Mouse (Mus musculus) hindbrain, embryonic 10.5 days (tissue): ENCODE results near the gene Il22ra1. TPM values are rescaled to one million over a fixed set of nuclear protein-coding genes. Genes with fewer than 3 reads are reported as not detected.

ENCODE experiments used
- DNase-seq: peaks from one replicate; pipeline ENCODE4 v3.0.0-alpha.2; 2017; ENCODE audit warnings: low spot score
- H3K27ac ChIP-seq: fragments of 300-500 bp; sonication (generic); 2 replicates; pipeline ENCODE4 v1.5.1; 2016; ENCODE audit warnings: mild to moderate bottlenecking, moderate library complexity
- H3K27me3 ChIP-seq: fragments of 300-500 bp; sonication (generic); 2 replicates; pipeline ENCODE4 v1.6.1; 2016; ENCODE audit warnings: mild to moderate bottlenecking; ENCODE audit not compliant: poor library complexity, insufficient read depth, severe bottlenecking
- H3K36me3 ChIP-seq: fragments of 300-500 bp; sonication (generic); 2 replicates; pipeline ENCODE4 v1.6.1; 2016; ENCODE audit warnings: mild to moderate bottlenecking, moderate library complexity
- H3K4me1 ChIP-seq: fragments of 300-500 bp; sonication (generic); replicated peaks from 2 replicates; pipeline ENCODE4 v1.6.1; 2016; ENCODE audit warnings: mild to moderate bottlenecking
- H3K4me3 ChIP-seq: fragments of 300-500 bp; sonication (generic); 2 replicates; pipeline ENCODE4 v1.5.1; 2016; ENCODE audit warnings: mild to moderate bottlenecking, moderate library complexity
- H3K9me3 ChIP-seq: fragments of 300-500 bp; sonication (generic); 2 replicates; pipeline ENCODE4 v1.6.1; 2016; ENCODE audit warnings: mild to moderate bottlenecking, moderate library complexity
- WGBS: fragments of 180-500 bp; shearing (Covaris S2); methylation state at CpG from one replicate; pipeline ENCODE4 v1.1.7; 2016; 5-methylcytosine and 5-hydroxymethylcytosine counted together
- polyA plus RNA-seq: library from polyadenylated mRNA; unstranded; fragments of >200 nt; fragmentation: Nextera tagmentation; extraction: Ambion mirVana; gene quantifications from 2 replicates; pipeline ENCODE4 v1.2.1, GENCODE M21; 2016

Gene Il22ra1
- not detected in 2 replicates for polyA plus RNA-seq

GRCm38 (mm10) chr4:135727817-135728216 is at the start of gene Il22ra1:
TSS of gene Il22ra1 (plus strand) at chr4:135728172.
- Histone ChIP-seq H3K9me3 (peaks cover 4% of the 10 kb centered on the region; the same call in 1 of the 2 replicates), H3K27ac (no peak within 1 kb of the TSS), H3K4me1 (peaks cover 13% of the 10 kb centered on the region; the same call in 1 of the 2 replicates), H3K4me3 (no peak within 1 kb of the TSS), H3K36me3 (no peaks in the 10 kb centered on the region), H3K27me3 (0 out of 2 replicates have a peak, but pooled peaks cover 8% of the 10 kb centered on the region)
- WGBS, result 58% methylated on average over 14 of the region's 14 CpGs
- DNase-seq, result no peak

GRCm38 (mm10) chr4:135679316-135679715 is 48.7 kb upstream of the Il22ra1 start:
- Histone ChIP-seq H3K4me1 (peaks cover 21% of the 10 kb centered on the region), H3K36me3 (no peaks in the 10 kb centered on the region), H3K27ac (no peak overlapping the region), H3K27me3 (peaks cover 12% of the 10 kb centered on the region), H3K9me3 (no peaks in the 10 kb centered on the region), H3K4me3 (no peak overlapping the region)
- 82% methylated on average over 4 of the region's 4 CpGs for WGBS
- no peak for DNase-seq

GRCm38 (mm10) chr4:135681789-135682188 is 46.2 kb upstream of the Il22ra1 start:
- 79% methylated on average over 5 of the region's 5 CpGs for WGBS
- no peaks in the 10 kb centered on the region for H3K9me3 ChIP-seq
- H3K27me3 ChIP-seq, result peaks cover 37% of the 10 kb centered on the region
- no peak for DNase-seq
- no peak overlapping the region for H3K27ac ChIP-seq
- no peak overlapping the region for H3K4me3 ChIP-seq
- no peaks in the 10 kb centered on the region for H3K36me3 ChIP-seq
- H3K4me1 ChIP-seq, result peaks cover 23% of the 10 kb centered on the region

GRCm38 (mm10) chr4:135683553-135683952 is 44.4 kb upstream of the Il22ra1 start:
- Histone ChIP-seq H3K36me3 (no peaks in the 10 kb centered on the region), H3K27ac (no peak overlapping the region), H3K4me3 (no peak overlapping the region), H3K27me3 (peaks cover 55% of the 10 kb centered on the region), H3K9me3 (no peaks in the 10 kb centered on the region), H3K4me1 (peaks cover 27% of the 10 kb centered on the region)
- DNase-seq, result peak; percentile 40
- 20% methylated on average over 4 of the region's 4 CpGs for WGBS

- DNase-seq, result no peak
- Histone ChIP-seq H3K27ac (no peak overlapping the region), H3K27me3 (peaks cover 64% of the 10 kb centered on the region), H3K9me3 (no peaks in the 10 kb centered on the region), H3K4me3 (no peak overlapping the region), H3K4me1 (peaks cover 27% of the 10 kb centered on the region), H3K36me3 (no peaks in the 10 kb centered on the region)
- 36% methylated on average over 3 of the region's 3 CpGs for WGBS
These were observed 43.2 kb upstream of the Il22ra1 start for GRCm38 (mm10) chr4:135684731-135685130.

- WGBS, result under 1% methylated on average over 41 of the region's 41 CpGs
- H3K4me3 ChIP-seq, result peak within 1 kb of the TSS; percentile 67
- peaks cover 22% of the 10 kb centered on the region for H3K4me1 ChIP-seq
- DNase-seq, result peak; percentile 58
- H3K36me3 ChIP-seq, result no peaks in the 10 kb centered on the region
- peak within 1 kb of the TSS; percentile 76 for H3K27ac ChIP-seq
- H3K27me3 ChIP-seq, result peaks cover 64% of the 10 kb centered on the region
- H3K9me3 ChIP-seq, result no peaks in the 10 kb centered on the region
These were observed 41.9 kb upstream of the Il22ra1 start, which contains the start of gene Ifnlr1 for GRCm38 (mm10) chr4:135685906-135686567. TSS of gene Ifnlr1 (plus strand) at chr4:135686287.

- Histone ChIP-seq H3K27ac (peak overlapping the region; percentile 76), H3K4me1 (peaks cover 22% of the 10 kb centered on the region), H3K27me3 (peaks cover 64% of the 10 kb centered on the region), H3K9me3 (no peaks in the 10 kb centered on the region), H3K4me3 (peak overlapping the region; percentile 67), H3K36me3 (no peaks in the 10 kb centered on the region)
- 1% methylated on average over 21 of the region's 21 CpGs for WGBS
- peak; percentile 38 for DNase-seq
These were observed 41.4 kb upstream of the Il22ra1 start for GRCm38 (mm10) chr4:135686568-135686953.

GRCm38 (mm10) chr4:135689797-135690196 is 38.2 kb upstream of the Il22ra1 start:
- H3K27ac ChIP-seq, result no peak overlapping the region
- H3K4me1 ChIP-seq, result peaks cover 18% of the 10 kb centered on the region
- no peak overlapping the region for H3K4me3 ChIP-seq
- 93% methylated on average over 7 of the region's 7 CpGs for WGBS
- H3K27me3 ChIP-seq, result peaks cover 47% of the 10 kb centered on the region
- no peak for DNase-seq
- H3K36me3 ChIP-seq, result no peaks in the 10 kb centered on the region
- H3K9me3 ChIP-seq, result no peaks in the 10 kb centered on the region

- no peak overlapping the region for H3K4me3 ChIP-seq
- peaks cover 43% of the 10 kb centered on the region for H3K27me3 ChIP-seq
- DNase-seq, result no peak
- no peaks in the 10 kb centered on the region for H3K9me3 ChIP-seq
- no peaks in the 10 kb centered on the region for H3K36me3 ChIP-seq
- no peak overlapping the region for H3K27ac ChIP-seq
- peaks cover 18% of the 10 kb centered on the region for H3K4me1 ChIP-seq
- 86% methylated on average over 11 of the region's 11 CpGs for WGBS
These were observed 37.7 kb upstream of the Il22ra1 start for GRCm38 (mm10) chr4:135690241-135690640.

- peaks cover 16% of the 10 kb centered on the region for H3K27me3 ChIP-seq
- no peak for DNase-seq
- H3K4me1 ChIP-seq, result no peaks in the 10 kb centered on the region
- no peaks in the 10 kb centered on the region for H3K36me3 ChIP-seq
- 82% methylated on average over 4 of the region's 4 CpGs for WGBS
- H3K4me3 ChIP-seq, result no peak overlapping the region
- H3K9me3 ChIP-seq, result peaks cover 5% of the 10 kb centered on the region
- H3K27ac ChIP-seq, result no peak overlapping the region
These were observed 35.1 kb upstream of the Il22ra1 start for GRCm38 (mm10) chr4:135692916-135693315.

GRCm38 (mm10) chr4:135698498-135698897 is 29.5 kb upstream of the Il22ra1 start:
- no peak overlapping the region; the same call in 1 of the 2 replicates for H3K4me3 ChIP-seq
- peaks cover 13% of the 10 kb centered on the region for H3K4me1 ChIP-seq
- H3K36me3 ChIP-seq, result no peaks in the 10 kb centered on the region
- no peaks in the 10 kb centered on the region for H3K27me3 ChIP-seq
- no peak overlapping the region for H3K27ac ChIP-seq
- H3K9me3 ChIP-seq, result peaks cover 6% of the 10 kb centered on the region
- WGBS, result 86% methylated on average over 7 of the region's 7 CpGs
- DNase-seq, result no peak

GRCm38 (mm10) chr4:135703497-135703896 is 24.5 kb upstream of the Il22ra1 start:
- H3K36me3 ChIP-seq, result no peaks in the 10 kb centered on the region
- no peak overlapping the region for H3K27ac ChIP-seq
- H3K4me1 ChIP-seq, result peaks cover 28% of the 10 kb centered on the region
- no peaks in the 10 kb centered on the region for H3K9me3 ChIP-seq
- peaks cover 8% of the 10 kb centered on the region; the same call in 1 of the 2 replicates for H3K27me3 ChIP-seq
- 77% methylated on average over 13 of the region's 13 CpGs for WGBS
- no peak overlapping the region for H3K4me3 ChIP-seq
- DNase-seq, result no peak

GRCm38 (mm10) chr4:135704016-135704415 is 24.0 kb upstream of the Il22ra1 start:
- no peak for DNase-seq
- Histone ChIP-seq H3K4me3 (no peak overlapping the region), H3K27ac (no peak overlapping the region), H3K27me3 (peaks cover 8% of the 10 kb centered on the region; the same call in 1 of the 2 replicates), H3K36me3 (no peaks in the 10 kb centered on the region), H3K4me1 (peaks cover 30% of the 10 kb centered on the region), H3K9me3 (no peaks in the 10 kb centered on the region)
- 49% methylated on average over 6 of the region's 6 CpGs for WGBS
